Mouse (Mus musculus): Measurements from ENCODE around the gene Mybphl.

Gene Mybphl

GRCm38 (mm10) chr3:108364270-108364995 lies at the start of gene Mybphl:
TSS of gene Mybphl (plus strand) at chr3:108364911.
- DNase-seq = no peak

DNA sequence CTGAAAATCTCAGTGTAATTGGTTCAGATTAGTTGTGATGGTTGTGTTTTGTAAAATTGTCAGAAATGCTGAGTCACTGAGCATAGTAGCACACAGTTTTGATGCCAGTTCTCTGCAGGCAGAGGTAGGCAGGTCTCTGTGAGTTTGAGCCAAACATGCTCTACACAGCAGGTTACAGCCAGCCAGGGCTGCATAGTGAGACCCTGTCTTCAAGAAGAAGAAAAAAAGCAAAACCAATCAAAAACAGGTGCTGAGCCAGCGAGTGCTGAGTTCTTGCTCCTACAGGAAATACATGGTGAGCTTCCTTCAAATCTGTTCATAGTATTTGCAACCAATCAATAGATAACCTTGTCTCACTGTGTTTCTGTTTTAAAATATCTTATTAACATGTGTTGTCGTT lies 46.2 kb upstream of the Mybphl start:
- no peak for DNase-seq

GRCm38 (mm10) chr3:108321671-108322070 lies 43.0 kb upstream of the Mybphl start:
- no peak for DNase-seq

- DNase-seq = no peak
These were observed 42.6 kb upstream of the Mybphl start for GRCm38 (mm10) chr3:108322136-108322535.

GRCm38 (mm10) chr3:108322962-108323361 lies 41.7 kb upstream of the Mybphl start:
- DNase-seq = no peak

DNA sequence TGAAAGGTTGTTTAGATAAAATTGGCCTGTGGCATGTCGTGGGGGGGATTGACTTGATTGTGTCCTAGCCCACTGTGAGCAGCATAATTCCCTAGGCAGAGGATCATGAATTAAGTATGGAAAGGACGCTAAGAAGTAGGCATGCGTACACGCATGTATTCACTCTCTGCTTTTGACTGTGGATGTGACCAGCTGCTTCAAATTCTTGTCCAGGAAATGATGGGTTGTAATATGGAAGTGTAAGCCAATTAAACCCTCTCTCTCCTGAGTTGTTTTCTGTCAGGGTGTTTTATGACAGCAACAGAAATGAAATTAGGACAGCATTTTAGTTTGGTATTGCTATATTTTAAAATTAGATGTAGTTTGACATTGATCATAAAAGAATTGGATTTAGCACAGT lies 39.9 kb upstream of the Mybphl start:
- DNase-seq = no peak

- no peak for DNase-seq
These were observed 39.2 kb upstream of the Mybphl start for GRCm38 (mm10) chr3:108325521-108325920.

GRCm38 (mm10) chr3:108327275-108327674 lies 37.4 kb upstream of the Mybphl start:
- no peak for DNase-seq

GRCm38 (mm10) chr3:108327916-108328315 lies 36.8 kb upstream of the Mybphl start:
- DNase-seq = no peak

GRCm38 (mm10) chr3:108328441-108328841 lies 36.3 kb upstream of the Mybphl start:
- no peak for DNase-seq

DNA sequence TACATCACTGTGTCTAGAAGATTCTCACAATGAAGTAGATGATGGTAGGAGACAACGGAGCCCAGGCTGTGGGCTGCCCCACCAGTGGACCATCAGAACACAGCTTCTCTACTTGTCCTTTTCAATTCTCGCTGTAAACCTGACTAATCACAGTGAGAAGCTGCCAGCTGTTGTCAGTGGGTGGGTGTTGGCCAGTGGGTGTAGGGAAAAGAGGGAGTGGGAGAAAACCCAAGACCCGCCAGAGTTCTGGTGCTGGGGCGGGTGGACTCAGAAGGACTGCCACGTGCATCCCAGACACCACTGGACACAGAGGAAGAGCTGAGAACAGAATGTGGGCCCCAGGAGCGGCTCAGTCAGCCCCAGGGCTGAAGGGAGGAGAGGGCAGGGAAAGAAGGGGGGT lies 33.9 kb upstream of the Mybphl start:
- no peak for DNase-seq

- no peak for DNase-seq
These were observed 27.8 kb upstream of the Mybphl start for GRCm38 (mm10) chr3:108336878-108337277.

DNA sequence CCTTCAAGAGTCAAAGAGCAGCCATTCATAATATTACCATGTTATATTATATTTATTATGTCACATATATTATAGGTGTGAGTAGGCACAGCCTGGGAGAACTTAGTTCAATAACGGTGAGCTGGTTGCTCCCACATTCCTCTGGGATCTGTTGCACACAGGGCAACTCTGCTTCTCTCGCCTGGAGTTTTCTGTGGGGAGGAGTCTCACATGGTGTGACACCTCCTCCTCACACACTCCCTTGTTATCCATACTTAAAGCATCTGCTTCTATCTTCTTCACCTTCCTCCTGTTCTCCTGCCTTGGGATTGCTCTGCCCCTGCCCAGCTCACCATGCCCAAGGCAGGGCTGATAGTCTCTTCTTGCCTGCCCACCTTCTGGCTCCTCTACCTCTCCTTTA lies 23.7 kb upstream of the Mybphl start:
- no peak for DNase-seq

- DNase-seq = no peak
These were observed 22.5 kb upstream of the Mybphl start for GRCm38 (mm10) chr3:108342185-108342584.

DNA sequence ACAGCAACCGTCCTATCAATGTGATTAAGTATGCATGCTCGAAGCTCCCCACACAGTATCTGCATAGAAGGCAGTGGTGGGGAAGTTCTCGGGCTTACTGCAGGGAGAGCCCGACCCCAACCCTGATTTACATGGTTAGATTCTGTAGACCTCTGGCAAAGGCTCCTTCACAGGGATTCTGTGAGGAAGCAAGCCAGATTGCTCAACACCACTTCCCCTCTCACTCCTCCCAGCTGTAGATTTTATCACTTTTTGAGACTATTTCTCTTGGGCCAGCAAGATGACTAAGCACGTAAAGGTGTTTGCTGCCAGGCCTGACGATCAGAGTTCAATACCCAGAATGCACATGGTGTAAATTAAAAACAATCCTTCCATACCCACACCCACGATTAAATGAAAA lies 18.9 kb upstream of the Mybphl start:
- DNase-seq = no peak

GRCm38 (mm10) chr3:108348376-108348775 lies 16.3 kb upstream of the Mybphl start:
- no peak for DNase-seq

DNA sequence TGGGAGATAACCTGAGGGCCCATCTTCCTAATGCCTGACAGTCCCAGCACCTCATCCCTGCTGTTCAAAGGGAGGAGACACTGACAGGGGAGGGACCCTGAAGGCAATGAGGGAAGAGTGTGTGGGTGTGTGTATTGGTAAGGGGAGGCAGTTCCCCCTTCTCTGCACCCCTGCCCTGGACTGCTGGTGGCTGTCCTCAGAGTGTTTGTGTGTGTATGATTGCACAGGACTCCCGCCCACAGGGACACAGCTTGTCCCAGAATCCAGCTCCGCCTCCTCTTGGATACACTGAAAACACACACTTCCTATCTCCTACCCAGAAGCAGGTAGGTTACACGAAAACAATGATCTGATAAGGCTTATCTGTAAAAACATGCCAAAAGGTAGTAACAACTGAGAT lies 9.5 kb upstream of the Mybphl start:
- no peak for DNase-seq

DNA sequence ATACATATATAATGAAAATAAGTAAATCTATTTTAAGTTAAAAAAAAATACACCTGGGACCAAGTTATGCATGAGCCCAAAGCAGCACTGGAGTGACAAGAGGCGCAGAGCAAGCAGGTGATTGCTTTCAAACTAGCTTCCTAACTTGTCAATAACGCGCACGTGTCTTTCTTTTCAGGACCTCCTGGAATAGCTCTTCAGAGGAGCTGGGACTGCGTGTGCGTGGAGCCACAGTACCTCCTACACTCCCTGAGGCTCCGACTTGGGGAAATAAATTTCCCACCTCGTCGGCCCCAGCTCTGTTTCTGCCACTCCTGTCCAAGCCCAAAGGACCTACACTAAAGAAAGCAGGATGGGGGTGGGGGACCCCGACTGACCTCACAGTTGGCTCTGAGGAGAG lies 7.7 kb upstream of the Mybphl start:
- no peak for DNase-seq

DNA sequence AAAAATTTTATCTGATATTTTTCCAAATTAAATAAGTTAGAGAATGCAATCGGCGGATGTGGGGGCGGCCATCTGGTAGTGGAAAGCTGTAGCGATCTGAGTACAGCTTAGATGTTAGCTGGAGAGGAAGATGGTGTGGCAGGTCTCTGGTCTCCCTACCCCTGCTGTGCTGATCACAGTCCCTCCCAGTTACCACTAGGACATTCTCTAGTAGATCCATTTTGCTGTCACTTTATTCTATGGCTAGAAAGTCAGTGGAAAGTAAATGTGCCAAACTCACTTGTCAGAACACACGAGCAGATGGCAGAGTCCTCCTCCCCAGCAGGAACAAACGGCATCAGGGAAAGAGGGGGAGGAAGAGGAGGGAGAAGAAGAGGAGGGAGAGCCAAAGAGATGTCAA lies 6.3 kb upstream of the Mybphl start:
- DNase-seq = peak; percentile 67

GRCm38 (mm10) chr3:108360894-108361293 lies 3.8 kb upstream of the Mybphl start:
- no peak for DNase-seq

DNA sequence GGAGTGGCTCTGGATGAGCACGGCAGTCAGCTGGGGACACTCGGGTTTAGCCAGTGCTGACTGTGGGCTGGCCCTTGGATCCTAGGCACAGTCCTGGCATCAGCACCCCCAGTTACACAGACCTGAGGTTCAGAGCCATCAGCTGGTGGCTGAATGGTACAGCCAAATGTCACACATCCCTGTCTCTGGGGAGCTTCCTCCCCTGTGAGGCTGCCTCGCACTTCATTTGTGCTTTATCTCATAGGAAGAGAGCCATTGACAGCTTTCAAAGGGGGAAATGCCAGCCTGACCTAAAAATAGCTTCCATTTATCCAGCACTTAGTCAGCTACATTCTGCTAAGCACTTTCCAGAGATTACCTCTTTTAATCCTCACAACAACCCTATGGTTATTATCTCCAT lies 1.1 kb upstream of the Mybphl start:
- no peak for DNase-seq

DNA sequence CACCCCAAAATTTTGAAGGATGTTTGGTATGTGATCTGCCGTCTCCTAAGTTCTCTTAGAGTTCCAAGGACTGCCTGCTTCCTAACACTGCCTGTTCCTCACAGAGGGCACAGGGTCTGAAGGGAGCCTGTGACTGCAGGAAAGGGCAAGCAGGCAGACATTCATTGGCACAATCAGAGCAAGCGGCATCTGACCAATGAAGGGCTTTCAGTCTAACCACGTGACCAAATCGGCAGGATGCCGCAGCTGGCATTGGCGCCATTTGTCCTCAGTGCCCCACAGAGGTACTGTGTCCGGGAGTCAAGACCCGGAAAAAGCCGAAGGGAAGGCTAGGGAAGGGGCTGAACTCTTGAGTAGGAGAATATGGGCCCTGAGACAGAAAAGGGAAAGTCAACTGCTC lies 2.5 kb downstream of the Mybphl start:
- no peak for DNase-seq

GRCm38 (mm10) chr3:108367828-108368227 lies 3.1 kb downstream of the Mybphl start:
- no peak for DNase-seq

GRCm38 (mm10) chr3:108368721-108369120 lies 4.0 kb downstream of the Mybphl start:
- DNase-seq = no peak

- DNase-seq = no peak
These were observed 7.6 kb downstream of the Mybphl start for GRCm38 (mm10) chr3:108372274-108372673.

Data from right cerebral cortex, postnatal 25 days (tissue).